Mouse (Mus musculus) heart, postnatal 10 days (tissue): ENCODE data around the gene Icos. TPM values are rescaled to one million over a fixed set of nuclear protein-coding genes. Genes with fewer than 3 reads are reported as not detected.

Experiments
- DNase-seq, 2 experiments: peaks; one replicate each; pipeline ENCODE4 v3.0.0; 2021
- intact Hi-C: fragments of 180-260 bp; cut with DNase I; formaldehyde crosslinking; loops from one replicate; pipeline ENCODE4 v1.15.1; 2025
- total RNA-seq, 2 experiments: library from RNA; stranded (reverse); gene quantifications; 2 replicates each; pipeline ENCODE4 v1.2.3; 2021

Icos gene
- total RNA-seq, 2 experiments from 2014 or later: 0.10 to 0.31 TPM

DNA sequence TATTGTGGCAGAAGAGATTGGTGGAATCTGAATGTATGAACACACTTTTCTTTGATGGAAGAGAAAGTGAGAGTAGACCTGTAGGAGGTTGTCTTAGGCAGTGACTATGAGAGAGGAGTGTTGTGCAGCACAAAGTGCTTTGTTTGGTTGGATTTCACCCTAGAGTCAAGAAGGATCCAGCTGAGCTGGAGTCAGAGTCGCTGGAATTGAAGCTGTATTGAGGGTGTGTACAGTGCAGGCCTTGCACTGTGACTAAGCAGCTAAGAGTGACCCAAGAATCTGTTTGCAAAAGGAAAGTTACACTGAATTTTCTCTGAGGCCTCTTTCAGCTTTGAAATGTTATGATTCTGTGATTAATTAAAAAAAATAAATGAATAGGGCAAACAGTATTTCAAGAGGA lies 52.2 kb downstream of the Icos start:
- intact Hi-C loops: no loop called here
- no peak for DNase-seq

DNA sequence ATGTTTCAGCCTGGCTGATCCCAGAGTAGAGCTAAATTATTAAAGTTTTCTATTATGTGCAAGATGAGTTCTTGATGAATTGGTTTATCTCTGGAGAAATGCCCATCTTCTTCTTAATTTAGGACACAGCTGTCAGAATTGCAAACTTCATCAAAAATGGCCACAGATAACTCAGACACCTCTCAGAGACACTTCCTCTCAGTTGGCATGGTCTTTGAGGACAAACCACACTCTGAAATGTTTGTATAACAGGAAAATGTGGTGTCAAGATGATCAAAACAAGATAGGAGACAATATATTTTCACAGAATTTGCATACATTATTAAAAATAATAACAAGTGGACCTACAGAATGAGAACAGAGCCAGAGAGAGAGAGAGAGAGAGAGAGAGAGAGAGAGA lies 52.8 kb downstream of the Icos start:
- DNase-seq: no peak
- intact Hi-C loops: no loop called here

GRCm38 (mm10) chr1:61035270-61035669 lies 57.5 kb downstream of the Icos start:
- intact Hi-C loops: no loop called here
- DNase-seq: no peak

GRCm38 (mm10) chr1:61038223-61038622 lies 60.5 kb downstream of the Icos start:
- peak; percentile 18 to 25 for DNase-seq
- intact Hi-C loops: no loop called here

DNA sequence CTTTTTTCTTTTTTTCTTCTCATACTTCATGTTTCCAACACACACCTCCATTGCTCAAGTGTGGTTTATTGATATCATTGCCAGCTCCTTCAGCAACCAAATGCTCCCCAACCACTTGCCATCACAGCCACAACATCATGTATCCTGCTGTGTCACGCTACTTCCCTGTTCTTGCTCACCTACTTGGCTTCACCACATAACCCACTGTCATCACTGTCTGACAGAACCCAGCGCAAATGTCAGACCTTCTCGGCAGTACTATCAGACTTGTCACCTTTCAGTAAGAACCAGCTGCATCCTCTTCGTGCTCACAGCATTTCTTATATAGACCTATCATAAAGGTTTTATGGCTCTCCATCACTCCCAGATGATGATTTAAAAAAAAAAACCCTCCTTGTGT lies 61.6 kb downstream of the Icos start:
- no peak for DNase-seq
- intact Hi-C loops: no loop called here

- DNase-seq: no peak
- intact Hi-C loops: no loop called here
Measured at GRCm38 (mm10) chr1:61040401-61040800, 62.7 kb downstream of the Icos start.

- DNase-seq: peak; percentile 10 to 14
- intact Hi-C loops: no loop called here
Measured at GRCm38 (mm10) chr1:61042842-61043241, 65.1 kb downstream of the Icos start.

- no peak for DNase-seq
- intact Hi-C loops: no loop called here
Measured at GRCm38 (mm10) chr1:61046055-61046705, 68.5 kb downstream of the Icos start.

DNA sequence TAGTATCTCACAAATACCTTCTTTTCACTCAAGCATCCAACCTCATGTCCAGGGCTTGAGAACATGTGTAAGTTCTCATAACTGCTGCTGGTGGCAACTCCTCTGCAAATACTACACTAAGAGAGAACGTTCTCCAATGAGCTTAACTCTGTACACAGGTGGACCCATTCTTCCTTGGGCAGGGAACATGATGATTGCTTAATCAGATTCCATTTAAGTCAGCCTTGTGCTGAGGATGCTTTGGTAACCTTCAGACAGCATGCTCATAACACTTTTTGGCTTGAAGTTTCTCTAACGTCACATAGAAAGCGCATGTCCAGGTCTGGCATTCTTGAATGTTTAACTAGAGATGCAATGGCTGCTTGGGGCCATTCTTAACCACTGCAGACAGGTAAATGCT lies 69.6 kb downstream of the Icos start:
- intact Hi-C loops: no loop called here
- DNase-seq: no peak

Other genes starting within 250 kb of the Icos start
- under 1 TPM in 1 of 2 experiments, not detected in 1; 0.22 TPM for gene Ctla4, start 90.9 kb upstream of the Icos start, total RNA-seq